Mouse (Mus musculus) inflammation-experienced regulatory T-cells, adult 6 months (primary cell): ENCODE results near the gene Ttc38. TPM values are rescaled to one million over a fixed set of nuclear protein-coding genes. Genes with fewer than 3 reads are reported as not detected.

ENCODE experiments used
- ATAC-seq: one replicate; pipeline ENCODE4 v1.8.0; 2017
- polyA plus RNA-seq, 3 experiments: library from polyadenylated mRNA; unstranded; fragments of 100-300 nt; shearing (Covaris generic); gene quantifications; one replicate each; pipeline ENCODE4 v1.2.1; 2017

Gene Ttc38
- polyA plus RNA-seq, 3 experiments from 2014 or later = 10.6 to 13.3 (median 12.6) TPM

DNA sequence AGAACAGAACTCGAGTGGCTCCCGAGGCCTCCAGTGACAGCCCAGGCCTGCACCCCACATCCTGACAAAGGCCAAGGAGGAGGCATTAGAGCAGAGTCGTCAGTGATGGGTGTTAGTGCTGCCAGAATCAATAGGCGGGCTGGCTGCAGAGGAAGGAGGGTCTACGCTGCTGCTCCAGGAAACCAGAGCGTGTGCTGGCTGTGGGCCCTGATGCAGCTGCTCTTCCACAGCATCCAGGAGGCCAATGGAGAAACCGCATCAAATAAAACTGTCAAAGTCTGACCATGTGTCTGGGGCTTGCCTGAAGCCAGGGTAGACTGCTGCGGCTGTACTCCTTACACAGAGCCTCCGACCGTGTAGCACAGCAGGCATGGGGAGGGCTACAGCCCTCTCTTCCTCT is 65.0 kb downstream of the Ttc38 start:
- ATAC-seq = no peak

DNA sequence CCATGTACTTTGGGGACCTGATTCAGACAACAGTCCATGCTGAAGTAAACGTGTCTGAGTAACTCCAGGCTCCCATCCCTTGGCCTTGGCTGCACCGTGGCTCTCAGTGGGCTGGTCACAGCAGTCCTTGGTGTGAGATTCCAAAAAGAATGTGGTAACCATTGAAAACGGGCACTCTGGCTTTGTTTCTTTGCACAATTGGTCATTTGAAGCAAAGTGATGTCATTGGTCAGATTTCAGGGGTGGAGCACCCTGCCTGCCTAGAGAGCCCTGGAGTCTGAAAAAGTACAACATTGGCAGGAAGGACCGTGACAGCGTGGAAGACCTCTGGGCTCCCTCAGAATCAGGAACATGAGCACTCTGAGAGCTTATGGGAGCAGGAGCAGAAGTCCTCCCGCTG is 67.3 kb downstream of the Ttc38 start:
- no peak for ATAC-seq

GRCm38 (mm10) chr15:85900318-85900717 is 68.2 kb downstream of the Ttc38 start:
- no peak for ATAC-seq

DNA sequence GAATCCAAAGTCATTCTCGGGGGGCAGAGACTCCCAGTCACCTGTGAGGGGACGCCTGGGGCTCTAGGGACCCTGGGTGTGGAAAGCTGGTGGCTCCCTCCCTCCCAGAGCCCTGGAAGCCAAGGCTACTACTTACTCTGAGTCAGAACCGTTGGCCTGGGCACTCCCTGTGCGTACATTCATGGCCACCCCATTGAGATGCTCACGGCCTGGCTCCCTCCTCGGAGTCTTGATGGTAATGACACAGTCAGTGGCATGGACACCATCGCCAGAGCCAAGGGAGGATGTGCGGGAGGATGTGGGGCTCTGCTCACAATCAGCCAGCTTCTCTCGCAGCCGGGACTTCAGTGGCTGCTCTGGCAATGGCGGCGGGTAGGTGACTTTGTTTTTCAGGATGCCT is 68.7 kb downstream of the Ttc38 start:
- no peak for ATAC-seq

DNA sequence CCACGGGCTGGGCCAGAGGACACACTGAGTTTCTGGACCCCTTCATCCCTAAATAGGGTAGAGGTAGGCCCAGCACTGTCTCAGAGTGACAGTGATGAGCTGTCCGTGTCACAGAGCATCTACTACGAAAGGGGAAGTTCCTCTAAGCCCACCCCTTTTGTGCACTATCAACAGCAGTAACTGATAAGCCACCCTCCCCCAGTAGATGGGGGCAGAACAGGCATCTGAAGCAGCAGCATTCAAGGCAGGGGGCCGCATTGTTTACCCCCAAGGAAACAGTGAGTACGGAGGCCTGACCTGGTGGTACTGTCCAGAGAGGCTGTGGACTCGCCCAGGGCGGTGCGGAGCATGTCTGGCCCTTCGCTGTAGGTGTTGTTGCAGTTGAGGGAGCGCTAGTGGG is 70.4 kb downstream of the Ttc38 start:
- no peak for ATAC-seq

DNA sequence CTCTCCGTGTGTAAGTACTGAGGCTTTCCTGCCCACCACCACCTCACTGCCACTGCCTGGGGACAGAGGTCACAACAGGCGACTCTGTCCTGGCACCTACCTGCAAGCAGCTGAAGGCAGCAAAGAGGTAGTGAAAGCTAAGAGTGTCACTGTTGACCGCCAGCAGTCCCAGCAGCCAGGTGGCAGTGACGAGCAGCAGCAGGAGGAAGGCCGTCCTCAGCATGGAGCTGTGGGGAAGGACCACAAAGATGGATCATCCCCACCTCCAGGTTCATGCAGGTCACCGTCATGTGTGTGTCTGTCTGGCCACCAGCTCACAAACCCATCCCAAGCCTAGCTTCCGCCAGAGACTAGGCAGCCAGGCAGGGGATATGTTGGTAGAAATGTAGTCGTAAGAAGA is 71.7 kb downstream of the Ttc38 start:
- ATAC-seq = no peak

Other genes with a start within 250 kb of the Ttc38 start
- gene Wnt7b, start 249.8 kb upstream of the Ttc38 start, polyA plus RNA-seq = not detected
- gene Ppara, start 97.3 kb upstream of the Ttc38 start, polyA plus RNA-seq = not detected
- 10 to 100 TPM; 39.1 to 46.6 (median 43.7) TPM for gene Cdpf1, start 20.6 kb upstream of the Ttc38 start, polyA plus RNA-seq
- not detected for gene Pkdrej, start 10.6 kb upstream of the Ttc38 start, polyA plus RNA-seq
- 10 to 100 TPM in 1 of 3 experiments, 1 to 10 TPM in 2; 2.5 to 20.7 (median 2.9) TPM for gene Gtse1, start 27.4 kb downstream of the Ttc38 start, polyA plus RNA-seq
- gene Trmu, start 47.0 kb downstream of the Ttc38 start, polyA plus RNA-seq = 10 to 100 TPM; 18.7 to 47.2 (median 39.6) TPM
- gene Celsr1, start 201.5 kb downstream of the Ttc38 start, polyA plus RNA-seq = 1 to 10 TPM; 4.4 to 5.0 (median 4.7) TPM
- gene Gramd4, start 225.4 kb downstream of the Ttc38 start, polyA plus RNA-seq = 10 to 100 TPM; 13.4 to 26.0 (median 22.9) TPM